Mouse (Mus musculus) myocyte (in vitro differentiated cells): ENCODE measurements around the gene Lnx2. TPM values are rescaled to one million over a fixed set of nuclear protein-coding genes. Genes with fewer than 3 reads are reported as not detected.

Source experiments
- H3K27me3 ChIP-seq: one replicate; pipeline ENCODE4 v1.6.1; 2011; ENCODE audit not compliant: control insufficient read depth, insufficient read depth, insufficient read length
- H3K36me3 ChIP-seq: one replicate; pipeline ENCODE4 v1.6.1; 2011; ENCODE audit not compliant: control insufficient read depth, insufficient read depth
- H3K4me2 ChIP-seq: one replicate; pipeline ENCODE4 v1.6.1; 2011; ENCODE audit warnings: low read depth, control low read depth
- H3K4me3 ChIP-seq: one replicate; pipeline ENCODE4 v1.5.1; 2011; ENCODE audit warnings: mild to moderate bottlenecking, control low read depth, moderate library complexity
- H3K79me2 ChIP-seq: one replicate; pipeline ENCODE4 v1.6.1; 2011; ENCODE audit not compliant: control insufficient read depth, insufficient read depth
- H3ac ChIP-seq: one replicate; pipeline ENCODE4 v1.6.1; 2011; ENCODE audit not compliant: control insufficient read depth, insufficient read length
- CEBPB ChIP-seq: IDR thresholded peaks from 2 replicates; pipeline ENCODE4 v1.6.1; 2011; ENCODE audit warnings: mild to moderate bottlenecking, moderate library complexity; ENCODE audit not compliant: poor library complexity, insufficient read depth, severe bottlenecking
- E2F4 ChIP-seq: IDR thresholded peaks from one replicate; pipeline ENCODE4 v1.6.1; 2011; ENCODE audit warnings: mild to moderate bottlenecking, control low read depth, moderate library complexity; ENCODE audit not compliant: insufficient read depth
- MAX ChIP-seq: IDR thresholded peaks from one replicate; pipeline ENCODE4 v1.6.1; 2011; ENCODE audit warnings: low read depth, mild to moderate bottlenecking, control low read depth
- MYOD1 ChIP-seq, 3 experiments: IDR thresholded peaks; one replicate each; pipeline ENCODE4 v1.6.1; 2011; ENCODE audit warnings: control low read depth in 2 of 3, low read depth in 2 of 3, mild to moderate bottlenecking in 2 of 3, moderate library complexity in 1 of 3; ENCODE audit not compliant: insufficient read length in 2 of 3, control insufficient read depth in 1 of 3
- MYOG ChIP-seq, 3 experiments: IDR thresholded peaks; one replicate each; pipeline ENCODE4 v1.6.1; 2011; ENCODE audit warnings: control low read depth in 2 of 3, low read depth in 2 of 3, mild to moderate bottlenecking in 2 of 3; ENCODE audit not compliant: insufficient read length in 2 of 3, control insufficient read depth in 1 of 3, insufficient read depth in 1 of 3
- POLR2A ChIP-seq: IDR thresholded peaks from one replicate; pipeline ENCODE4 v1.6.1; 2011; ENCODE audit warnings: low read depth, mild to moderate bottlenecking, control low read depth, moderate library complexity; ENCODE audit not compliant: insufficient read length
- POLR2AphosphoS2 ChIP-seq: IDR thresholded peaks from one replicate; pipeline ENCODE4 v1.6.1; 2011; ENCODE audit warnings: low read depth, control low read depth; ENCODE audit not compliant: insufficient read length
- REST ChIP-seq: IDR thresholded peaks from one replicate; pipeline ENCODE4 v1.6.1; 2011; ENCODE audit warnings: mild to moderate bottlenecking, control low read depth, moderate library complexity; ENCODE audit not compliant: insufficient read depth, insufficient read length
- SRF ChIP-seq: IDR thresholded peaks from one replicate; pipeline ENCODE4 v1.6.1; 2011; ENCODE audit warnings: low read depth; ENCODE audit not compliant: control insufficient read depth, insufficient read length
- TCF12 ChIP-seq: IDR thresholded peaks from one replicate; pipeline ENCODE4 v1.6.1; 2011; ENCODE audit warnings: mild to moderate bottlenecking, control low read depth; ENCODE audit not compliant: poor library complexity, insufficient read depth, severe bottlenecking
- TCF3 ChIP-seq: IDR thresholded peaks from one replicate; pipeline ENCODE4 v1.6.1; 2011; ENCODE audit warnings: low read depth, control low read depth; ENCODE audit not compliant: insufficient read length
- USF1 ChIP-seq: IDR thresholded peaks from one replicate; pipeline ENCODE4 v1.6.1; 2011; ENCODE audit warnings: low read depth, mild to moderate bottlenecking, control low read depth, moderate library complexity
- polyA plus RNA-seq: library from polyadenylated mRNA; unstranded; fragments of >200 nt; fragmentation: generic; extraction: Trizol; gene quantifications from one replicate; pipeline ENCODE4 v1.2.1, GENCODE M21; 2012; ENCODE audit warnings: missing spikeins

Gene Lnx2
- polyA plus RNA-seq, 1 experiment = 2.2 TPM

DNA sequence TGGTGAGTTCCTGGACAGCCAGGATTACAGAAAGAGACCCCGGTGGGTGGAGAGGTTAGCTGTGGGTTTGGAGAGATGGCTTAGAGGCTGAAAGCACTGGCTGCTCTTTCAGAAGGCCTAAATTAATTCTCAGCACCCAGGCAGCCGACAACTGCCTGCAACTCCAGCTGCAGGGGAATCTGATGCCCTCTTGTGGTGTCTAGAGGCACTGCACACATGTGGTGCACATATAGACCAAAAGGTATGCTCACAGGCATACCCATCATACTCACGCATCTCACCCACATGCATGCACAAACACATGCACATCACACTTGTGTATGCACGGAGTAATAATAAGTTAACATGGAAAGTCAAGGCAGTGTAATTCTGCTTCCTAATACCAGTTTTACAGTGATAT lies 39.2 kb upstream of the Lnx2 start:
- no peak overlapping the region for H3ac ChIP-seq
- no peaks in the 10 kb centered on the region for H3K36me3 ChIP-seq
- H3K79me2 ChIP-seq = no peaks in the 10 kb centered on the region
- TF ChIP-seq REST (no peak), E2F4 (no peak), MYOG (IDR thresholded peaks at IDR 0.05; ENCODE audit: control insufficient read depth in 1 of 3, insufficient read depth in 1 of 3, insufficient read length in 2 of 3, low read depth in 2 of 3) (no peak), POLR2A (no peak), TCF3 (no peak), MYOD1 (IDR thresholded peaks at IDR 0.05; ENCODE audit: control insufficient read depth in 1 of 3, insufficient read length in 2 of 3, low read depth in 2 of 3) (no peak), MAX (no peak), SRF (no peak), TCF12 (no peak)
- no peak overlapping the region for H3K4me2 ChIP-seq
- H3K27me3 ChIP-seq = no peaks in the 10 kb centered on the region
- no peak overlapping the region for H3K4me3 ChIP-seq

DNA sequence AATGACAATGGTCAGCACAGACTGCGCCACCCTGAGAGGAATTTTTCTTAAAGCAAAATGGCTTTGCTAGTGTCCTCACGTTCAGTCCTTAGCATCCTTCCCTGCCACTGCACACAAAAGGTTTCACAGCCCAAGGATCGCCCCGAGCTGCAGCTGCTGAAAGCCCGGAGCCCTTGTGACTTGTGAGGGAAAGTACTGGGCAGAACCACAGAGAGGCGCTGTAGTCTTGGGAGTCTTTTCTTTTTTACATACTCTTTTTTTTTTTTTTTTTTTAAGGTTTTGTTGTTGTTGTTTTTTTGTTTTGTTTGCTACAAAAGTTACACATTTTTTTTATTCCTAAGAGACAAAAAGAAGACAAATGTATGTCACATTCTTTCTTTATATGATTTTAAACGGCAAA lies 38.4 kb upstream of the Lnx2 start:
- TF ChIP-seq MYOD1 (IDR thresholded peaks at IDR 0.05; ENCODE audit: control insufficient read depth in 1 of 3, insufficient read length in 2 of 3, low read depth in 2 of 3) (no peak), POLR2A (no peak), MAX (no peak), MYOG (IDR thresholded peaks at IDR 0.05; ENCODE audit: control insufficient read depth in 1 of 3, insufficient read depth in 1 of 3, insufficient read length in 2 of 3, low read depth in 2 of 3) (no peak)

DNA sequence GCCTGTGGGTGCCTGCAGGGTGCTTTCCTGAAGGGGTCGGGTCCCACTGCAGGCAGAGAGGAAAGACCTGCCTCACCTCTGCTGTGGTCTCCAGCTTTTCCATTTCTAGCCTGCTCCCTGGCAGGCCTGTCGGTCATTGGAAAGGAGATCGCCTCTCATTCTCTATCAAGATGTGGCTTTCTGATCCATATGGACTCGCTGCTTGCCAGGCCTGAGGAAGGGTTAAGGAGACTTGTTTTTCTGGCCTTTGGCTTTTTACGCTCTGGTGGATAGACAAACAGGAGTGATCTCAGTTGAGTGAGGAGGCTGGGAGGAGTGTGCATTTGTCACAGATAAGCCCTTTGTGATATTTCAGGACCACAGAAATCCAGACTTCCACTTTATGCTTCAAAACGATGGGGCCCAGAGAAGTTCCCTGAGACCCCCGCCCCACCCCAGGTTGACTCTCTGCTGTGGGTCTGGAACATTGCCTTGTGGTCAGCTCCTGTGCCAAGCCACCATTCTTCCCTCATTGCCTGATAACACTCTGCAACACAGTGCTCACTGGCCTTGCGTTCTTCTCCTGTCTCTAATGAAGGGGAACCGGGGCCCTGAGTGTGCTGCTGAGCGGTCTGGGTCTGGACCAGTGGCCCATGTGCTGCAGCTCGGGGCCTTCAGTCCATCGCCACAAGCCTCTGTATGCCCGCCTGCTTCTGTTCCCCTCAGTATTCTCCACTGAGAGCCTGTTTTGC lies 32.6 kb upstream of the Lnx2 start:
- H3K36me3 ChIP-seq = peaks cover 12% of the 10 kb centered on the region
- H3ac ChIP-seq = no peak overlapping the region
- no peak overlapping the region for H3K4me2 ChIP-seq
- H3K27me3 ChIP-seq = no peaks in the 10 kb centered on the region
- TF ChIP-seq POLR2AphosphoS2 (no peak), TCF12 (no peak)
- H3K79me2 ChIP-seq = no peaks in the 10 kb centered on the region
- H3K4me3 ChIP-seq = no peak overlapping the region

More for the DNA sequence above, 38.4 kb upstream of the Lnx2 start:
- no peaks in the 10 kb centered on the region for H3K27me3 ChIP-seq
- no peak overlapping the region for H3K4me2 ChIP-seq
- H3K36me3 ChIP-seq = no peaks in the 10 kb centered on the region
- no peaks in the 10 kb centered on the region for H3K79me2 ChIP-seq
- H3ac ChIP-seq = no peak overlapping the region
- H3K4me3 ChIP-seq = no peak overlapping the region

DNA sequence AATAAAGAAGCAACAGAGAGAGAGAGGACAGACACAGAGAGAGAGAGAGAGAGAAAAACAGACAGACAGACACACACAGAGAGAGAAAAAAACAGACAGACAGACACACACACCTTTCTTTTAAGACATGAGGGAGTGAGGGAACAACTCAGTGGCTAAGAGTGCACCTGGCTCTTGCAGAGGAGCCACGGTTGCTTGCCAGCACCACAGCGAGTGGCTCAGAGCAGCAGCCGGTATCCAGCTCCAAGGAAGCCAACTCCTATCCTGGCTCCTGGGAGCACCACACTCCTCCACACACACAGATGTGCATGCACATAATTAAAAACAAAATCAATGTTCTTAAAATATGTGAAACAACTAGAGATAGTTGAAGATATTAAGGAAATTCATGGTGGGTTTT lies 30.9 kb upstream of the Lnx2 start:
- no peak overlapping the region for H3K4me3 ChIP-seq
- no peak for TF ChIP-seq MYOD1 (IDR thresholded peaks at IDR 0.05; ENCODE audit: control insufficient read depth in 1 of 3, insufficient read length in 2 of 3, low read depth in 2 of 3)
- TF ChIP-seq SRF = no peak
- no peak for TF ChIP-seq TCF3
- no peak for TF ChIP-seq TCF12
- TF ChIP-seq POLR2AphosphoS2 = no peak
- TF ChIP-seq REST = no peak
- TF ChIP-seq MAX = no peak
- TF ChIP-seq POLR2A = no peak
- no peak for TF ChIP-seq MYOG (IDR thresholded peaks at IDR 0.05; ENCODE audit: control insufficient read depth in 1 of 3, insufficient read depth in 1 of 3, insufficient read length in 2 of 3, low read depth in 2 of 3)
- no peak for TF ChIP-seq CEBPB
- no peak for TF ChIP-seq E2F4
- TF ChIP-seq USF1 = no peak
- no peaks in the 10 kb centered on the region for H3K27me3 ChIP-seq
- H3K4me2 ChIP-seq = no peak overlapping the region
- H3K79me2 ChIP-seq = no peaks in the 10 kb centered on the region
- no peak overlapping the region for H3ac ChIP-seq
- peaks cover 12% of the 10 kb centered on the region for H3K36me3 ChIP-seq

DNA sequence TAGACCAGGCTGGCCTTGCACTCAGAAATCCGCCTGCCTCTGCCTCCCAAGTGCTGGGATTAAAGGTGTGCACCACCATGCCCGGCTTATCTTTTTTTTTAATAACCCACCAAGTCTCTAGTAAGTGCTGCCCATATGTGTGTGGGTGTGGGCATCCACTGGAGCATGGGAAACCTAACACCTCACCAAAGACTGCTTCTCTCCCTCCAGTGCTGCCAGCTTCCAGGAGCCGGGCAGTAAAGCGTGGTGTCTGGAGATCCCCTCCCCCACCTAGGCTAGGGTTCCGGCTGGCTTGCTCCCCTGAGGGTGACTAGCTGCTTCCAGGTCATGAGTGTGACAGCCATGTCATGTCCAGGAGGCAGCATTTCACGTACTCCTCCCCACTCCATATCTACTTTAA lies 25.9 kb upstream of the Lnx2 start:
- TF ChIP-seq SRF (no peak), CEBPB (no peak), TCF3 (no peak), MAX (no peak), MYOG (IDR thresholded peaks at IDR 0.05; ENCODE audit: control insufficient read depth in 1 of 3, insufficient read depth in 1 of 3, insufficient read length in 2 of 3, low read depth in 2 of 3) (no peak), POLR2AphosphoS2 (no peak), MYOD1 (IDR thresholded peaks at IDR 0.05; ENCODE audit: control insufficient read depth in 1 of 3, insufficient read length in 2 of 3, low read depth in 2 of 3) (no peak), REST (no peak), POLR2A (no peak), E2F4 (no peak), USF1 (no peak), TCF12 (no peak)

More for the DNA sequence above, 25.9 kb upstream of the Lnx2 start:
- H3K27me3 ChIP-seq = no peaks in the 10 kb centered on the region
- H3K79me2 ChIP-seq = no peaks in the 10 kb centered on the region
- H3K36me3 ChIP-seq = peaks cover 22% of the 10 kb centered on the region
- no peak overlapping the region for H3ac ChIP-seq
- H3K4me3 ChIP-seq = no peak overlapping the region
- H3K4me2 ChIP-seq = no peak overlapping the region
